Mouse (Mus musculus): ENCODE results near the gene Espnl. TPM values are rescaled to one million over a fixed set of nuclear protein-coding genes. Genes with fewer than 3 reads are reported as not detected.

The Espnl gene
- polyA plus RNA-seq, 1 experiment from 2014 or later: 0.04 TPM

- peaks cover 64% of the 10 kb centered on the region for H3K36me3 ChIP-seq (replicated peaks; ENCODE audit: insufficient read depth, low read length)
- TF ChIP-seq CTCF (IDR thresholded peaks at IDR 0.05; ENCODE audit: low read depth) (no peak), EP300 (IDR thresholded peaks at IDR 0.05; ENCODE audit: low read depth) (no peak)
- no peak overlapping the region for H3K4me3 ChIP-seq (ENCODE audit: low read depth, low read length)
- ATAC-seq: no peak
- H3K4me2 ChIP-seq (ENCODE audit: low read depth, low read length): no peak overlapping the region
- H3K9ac ChIP-seq (replicated peaks): no peak overlapping the region
- 76% methylated on average over 13 of the region's 13 CpGs for WGBS (ENCODE audit: insufficient replicate concordance)
- H3K27ac ChIP-seq (ENCODE audit: low read depth): no peak overlapping the region
- H3K9me3 ChIP-seq (ENCODE audit: low read length): no peaks in the 10 kb centered on the region
- H3K4me1 ChIP-seq (ENCODE audit: insufficient read depth): no peaks in the 10 kb centered on the region
- H3K27me3 ChIP-seq (ENCODE audit: insufficient read depth, low read length): no peaks in the 10 kb centered on the region
- DNase-seq: no peak
Observed at GRCm38 (mm10) chr1:91309366-91310085, 12.3 kb upstream of the Espnl start.

- H3K4me2 ChIP-seq (ENCODE audit: low read depth, low read length): no peak overlapping the region
- DNase-seq: no peak
- peaks cover 62% of the 10 kb centered on the region for H3K36me3 ChIP-seq (replicated peaks; ENCODE audit: insufficient read depth, low read length)
- no peak overlapping the region for H3K27ac ChIP-seq (ENCODE audit: low read depth)
- H3K9ac ChIP-seq (replicated peaks): no peak overlapping the region
- ATAC-seq: no peak
- H3K9me3 ChIP-seq (ENCODE audit: low read length): no peaks in the 10 kb centered on the region
- WGBS (ENCODE audit: insufficient replicate concordance): 91% methylated on average over 4 of the region's 4 CpGs
- no peaks in the 10 kb centered on the region for H3K27me3 ChIP-seq (ENCODE audit: insufficient read depth, low read length)
- no peak overlapping the region for H3K4me3 ChIP-seq (ENCODE audit: low read depth, low read length)
- TF ChIP-seq CTCF (IDR thresholded peaks at IDR 0.05; ENCODE audit: low read depth) (no peak), EP300 (IDR thresholded peaks at IDR 0.05; ENCODE audit: low read depth) (no peak)
- H3K4me1 ChIP-seq (ENCODE audit: insufficient read depth): no peaks in the 10 kb centered on the region
Observed at GRCm38 (mm10) chr1:91312273-91312672, 9.6 kb upstream of the Espnl start.

GRCm38 (mm10) chr1:91313251-91313650, 8.6 kb upstream of the Espnl start:
- Histone ChIP-seq H3K4me1 (ENCODE audit: insufficient read depth) (no peaks in the 10 kb centered on the region), H3K27me3 (ENCODE audit: insufficient read depth, low read length) (no peaks in the 10 kb centered on the region), H3K4me3 (ENCODE audit: low read depth, low read length) (no peak overlapping the region), H3K36me3 (replicated peaks; ENCODE audit: insufficient read depth, low read length) (peaks cover 55% of the 10 kb centered on the region), H3K4me2 (ENCODE audit: low read depth, low read length) (no peak overlapping the region), H3K27ac (ENCODE audit: low read depth) (no peak overlapping the region), H3K9me3 (ENCODE audit: low read length) (no peaks in the 10 kb centered on the region), H3K9ac (replicated peaks) (no peak overlapping the region)
- ATAC-seq (no peak), DNase-seq (no peak)
- 58% methylated on average over 5 of the region's 5 CpGs for WGBS (ENCODE audit: insufficient replicate concordance)
- TF ChIP-seq EP300 (IDR thresholded peaks at IDR 0.05; ENCODE audit: low read depth) (no peak), CTCF (IDR thresholded peaks at IDR 0.05; ENCODE audit: low read depth) (no peak)

GRCm38 (mm10) chr1:91317656-91318055, 4.2 kb upstream of the Espnl start:
- no peak for TF ChIP-seq EP300 (IDR thresholded peaks at IDR 0.05; ENCODE audit: low read depth)
- Histone ChIP-seq H3K9me3 (ENCODE audit: low read length) (no peaks in the 10 kb centered on the region), H3K27me3 (ENCODE audit: insufficient read depth, low read length) (no peaks in the 10 kb centered on the region), H3K4me3 (ENCODE audit: low read depth, low read length) (no peak overlapping the region), H3K9ac (replicated peaks) (no peak overlapping the region), H3K36me3 (replicated peaks; ENCODE audit: insufficient read depth, low read length) (peaks cover 21% of the 10 kb centered on the region), H3K4me1 (ENCODE audit: insufficient read depth) (no peaks in the 10 kb centered on the region; the same call in 1 of the 2 replicates), H3K4me2 (ENCODE audit: low read depth, low read length) (no peak overlapping the region), H3K27ac (ENCODE audit: low read depth) (no peak overlapping the region)
- ATAC-seq (0 out of 2 replicates have a peak, but pooled peaks have one; percentile 35), DNase-seq (no peak)
- WGBS (ENCODE audit: insufficient replicate concordance): 82% methylated on average over 6 of the region's 6 CpGs

DNA sequence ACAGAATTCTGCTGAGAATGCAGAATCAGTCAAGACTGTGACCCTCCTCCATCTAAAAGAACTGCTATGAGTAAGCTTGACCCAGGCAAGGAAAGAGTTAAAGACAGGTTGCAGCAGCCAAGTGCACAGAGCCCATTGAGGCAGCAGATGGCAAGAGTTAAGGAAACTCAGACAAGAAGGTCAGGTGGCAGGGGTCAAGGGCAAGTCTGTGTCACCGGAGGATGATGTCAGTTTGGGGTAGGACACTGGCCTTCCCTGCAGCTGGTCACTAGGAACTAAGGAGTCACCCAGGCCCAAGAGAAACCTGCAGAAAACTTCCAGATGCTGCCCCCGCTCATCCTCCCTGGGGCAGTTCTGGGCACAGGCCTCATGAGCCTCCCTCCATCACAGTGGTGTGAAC, 2.8 kb downstream of the Espnl start:
- 89% methylated on average over 2 of the region's 2 CpGs for WGBS (ENCODE audit: insufficient replicate concordance)
- H3K9me3 ChIP-seq (ENCODE audit: low read length): no peaks in the 10 kb centered on the region
- H3K9ac ChIP-seq (replicated peaks): no peak overlapping the region
- no peak for TF ChIP-seq CTCF (IDR thresholded peaks at IDR 0.05; ENCODE audit: low read depth)
- TF ChIP-seq EP300 (IDR thresholded peaks at IDR 0.05; ENCODE audit: low read depth): no peak
- no peak for DNase-seq
- no peak overlapping the region for H3K27ac ChIP-seq (ENCODE audit: low read depth)
- no peaks in the 10 kb centered on the region for H3K36me3 ChIP-seq (replicated peaks; ENCODE audit: insufficient read depth, low read length)
- H3K4me3 ChIP-seq (ENCODE audit: low read depth, low read length): no peak overlapping the region
- no peaks in the 10 kb centered on the region for H3K27me3 ChIP-seq (ENCODE audit: insufficient read depth, low read length)
- no peak overlapping the region for H3K4me2 ChIP-seq (ENCODE audit: low read depth, low read length)
- H3K4me1 ChIP-seq (ENCODE audit: insufficient read depth): no peaks in the 10 kb centered on the region; the same call in 1 of the 2 replicates
- ATAC-seq: no peak

GRCm38 (mm10) chr1:91325488-91326042, 3.7 kb downstream of the Espnl start:
- 41% methylated on average over 3 of the region's 4 CpGs for WGBS (ENCODE audit: insufficient replicate concordance)
- TF ChIP-seq EP300 (IDR thresholded peaks at IDR 0.05; ENCODE audit: low read depth) (no peak), CTCF (IDR thresholded peaks at IDR 0.05; ENCODE audit: low read depth) (no peak)
- no peaks in the 10 kb centered on the region for H3K27me3 ChIP-seq (ENCODE audit: insufficient read depth, low read length)
- no peaks in the 10 kb centered on the region for H3K36me3 ChIP-seq (replicated peaks; ENCODE audit: insufficient read depth, low read length)
- no peak overlapping the region for H3K4me3 ChIP-seq (ENCODE audit: low read depth, low read length)
- DNase-seq: no peak
- no peak overlapping the region for H3K9ac ChIP-seq (replicated peaks)
- H3K9me3 ChIP-seq (ENCODE audit: low read length): no peaks in the 10 kb centered on the region
- no peak for ATAC-seq
- no peaks in the 10 kb centered on the region; the same call in 1 of the 2 replicates for H3K4me1 ChIP-seq (ENCODE audit: insufficient read depth)
- no peak overlapping the region for H3K4me2 ChIP-seq (ENCODE audit: low read depth, low read length)
- no peak overlapping the region for H3K27ac ChIP-seq (ENCODE audit: low read depth)
